Mouse (Mus musculus): ENCODE data around the gene Rpgrip1l.
A peak's percentile ranks its signal among the peaks of the same experiment; 100 is the strongest.

Rpgrip1l gene

DNA sequence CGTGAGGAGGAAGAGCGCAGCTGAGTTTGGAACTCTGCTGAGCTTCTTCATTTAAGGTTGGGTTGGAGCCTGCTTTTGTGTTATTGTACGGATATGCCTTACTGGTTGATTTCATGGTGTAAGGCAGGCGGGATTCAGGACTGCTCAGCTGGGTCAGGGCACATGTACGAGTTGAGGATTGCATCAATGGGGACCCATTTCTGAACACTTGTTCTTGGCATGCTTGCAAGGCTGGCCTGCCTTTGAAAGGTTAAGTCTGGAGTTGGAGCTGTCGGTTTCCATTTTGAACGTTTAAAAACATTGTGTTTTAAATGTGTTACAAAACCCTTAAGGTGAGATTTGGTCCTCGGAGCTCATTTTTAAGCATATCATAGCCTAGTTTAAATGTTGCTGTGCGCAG lies 16.0 kb upstream of the Rpgrip1l start:
- DNase-seq, result no peak

DNA sequence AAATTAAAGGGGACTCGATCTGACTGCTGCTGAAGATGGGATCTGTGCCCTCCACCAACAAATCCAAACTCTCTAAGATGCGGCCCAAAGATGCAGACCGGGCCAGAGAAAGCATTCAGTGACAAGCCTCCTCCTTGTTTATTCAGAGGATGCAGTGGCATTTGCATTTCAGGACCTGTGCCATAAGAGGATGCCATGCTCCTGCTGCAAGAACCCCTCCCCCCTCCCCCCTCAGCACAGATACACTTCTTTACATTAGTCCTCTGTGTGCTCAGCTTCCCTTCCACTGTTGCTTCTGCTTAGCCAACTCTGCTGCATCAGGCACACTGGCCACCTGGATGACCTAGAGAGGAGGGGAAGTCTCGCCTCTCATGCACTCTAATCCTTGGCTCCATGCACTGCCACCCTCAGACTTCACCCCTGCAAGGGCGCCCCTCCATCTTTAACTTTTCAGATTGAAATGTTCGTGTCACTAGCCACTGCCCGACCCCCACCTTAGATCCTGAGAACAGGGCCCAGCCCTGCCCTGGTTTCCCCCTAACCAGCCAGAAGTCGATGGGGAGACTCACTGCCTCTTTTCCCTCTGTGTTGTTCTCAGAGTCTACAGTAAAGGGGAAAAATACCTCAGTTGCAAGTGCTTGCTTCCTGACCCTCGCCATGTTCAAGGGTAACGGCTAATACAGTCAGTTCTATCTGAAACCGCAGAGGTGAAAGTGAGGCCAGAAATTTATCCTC lies 14.6 kb upstream of the Rpgrip1l start:
- no peak for DNase-seq

DNA sequence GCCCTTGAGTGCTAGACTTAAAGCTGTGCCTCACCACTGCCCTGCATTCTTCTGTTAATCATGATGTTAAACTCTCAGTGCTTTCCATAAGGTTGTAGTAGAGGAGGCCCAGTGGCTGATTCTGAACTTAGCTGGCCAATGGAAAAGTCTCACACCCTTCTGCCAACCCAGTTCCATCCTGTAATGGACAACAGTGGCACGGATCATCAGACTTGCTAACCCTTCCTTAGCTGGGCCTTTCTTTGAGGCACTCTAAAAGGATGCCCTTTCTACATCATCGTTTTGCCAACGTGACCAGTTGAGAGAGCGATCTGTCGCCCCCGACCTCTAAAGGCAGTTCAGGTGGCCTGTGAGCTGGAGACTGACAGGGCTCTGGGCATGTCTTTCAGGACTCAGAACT lies 13.9 kb upstream of the Rpgrip1l start:
- DNase-seq, result no peak

DNA sequence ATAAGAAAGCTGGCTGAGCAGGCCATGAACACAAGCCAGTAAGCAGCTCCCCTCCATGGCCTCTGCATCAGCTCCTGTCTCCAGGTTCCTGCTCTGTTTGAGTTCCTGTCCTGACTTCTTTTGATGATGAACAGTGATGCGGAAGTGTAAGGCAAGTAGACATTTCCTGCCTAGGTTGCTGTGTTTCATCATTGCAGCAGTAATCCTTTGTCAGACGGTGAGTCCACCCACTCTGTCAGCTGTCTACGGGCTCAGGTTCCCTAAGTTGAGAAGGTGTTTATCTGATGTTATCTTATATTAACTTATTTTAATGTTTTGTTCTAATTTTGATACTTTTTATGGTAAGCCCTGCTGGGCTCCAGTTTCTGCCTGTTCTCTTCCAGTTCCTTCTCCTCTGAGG lies 13.0 kb upstream of the Rpgrip1l start:
- DNase-seq, result no peak

DNA sequence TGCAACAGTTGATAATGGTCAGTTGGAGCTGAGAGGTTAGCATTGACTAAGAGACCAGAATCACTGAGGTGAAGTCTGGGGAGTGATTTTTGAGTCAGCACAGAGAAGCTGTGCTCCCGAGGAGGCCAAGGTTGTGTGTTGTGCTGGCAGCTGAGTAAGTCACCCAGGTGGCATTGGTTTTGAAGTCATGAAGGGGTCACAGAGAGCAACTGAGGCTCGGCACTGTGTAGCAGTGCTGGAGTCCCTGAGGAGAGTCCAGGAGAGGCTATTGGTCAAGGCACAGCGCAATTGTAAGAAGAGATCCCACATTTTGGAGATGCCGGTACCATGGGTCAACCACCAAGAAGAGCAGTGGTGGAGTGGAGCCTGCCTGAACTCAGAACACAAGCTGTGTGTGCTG lies 11.9 kb upstream of the Rpgrip1l start:
- DNase-seq, result no peak

DNA sequence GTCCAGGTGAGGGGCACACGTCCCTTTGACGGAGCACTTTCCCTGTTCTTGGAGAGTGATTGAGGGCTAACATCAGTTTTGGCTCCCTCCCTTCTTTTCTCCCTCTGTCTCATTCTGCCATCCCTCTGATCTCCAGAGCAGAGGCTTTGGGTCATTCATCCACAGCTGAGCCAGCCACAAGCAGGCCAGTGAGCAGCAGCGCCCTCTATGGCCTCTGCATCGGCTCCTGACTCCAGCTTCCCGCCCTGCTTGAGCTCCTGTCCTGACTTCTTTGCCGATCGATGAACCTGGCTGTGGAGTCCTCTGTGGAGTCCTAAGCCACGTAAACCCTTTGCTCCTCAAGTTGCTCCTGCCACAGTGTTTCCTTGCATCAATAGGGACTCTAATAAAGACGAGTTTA lies 11.2 kb upstream of the Rpgrip1l start:
- no peak for DNase-seq

DNA sequence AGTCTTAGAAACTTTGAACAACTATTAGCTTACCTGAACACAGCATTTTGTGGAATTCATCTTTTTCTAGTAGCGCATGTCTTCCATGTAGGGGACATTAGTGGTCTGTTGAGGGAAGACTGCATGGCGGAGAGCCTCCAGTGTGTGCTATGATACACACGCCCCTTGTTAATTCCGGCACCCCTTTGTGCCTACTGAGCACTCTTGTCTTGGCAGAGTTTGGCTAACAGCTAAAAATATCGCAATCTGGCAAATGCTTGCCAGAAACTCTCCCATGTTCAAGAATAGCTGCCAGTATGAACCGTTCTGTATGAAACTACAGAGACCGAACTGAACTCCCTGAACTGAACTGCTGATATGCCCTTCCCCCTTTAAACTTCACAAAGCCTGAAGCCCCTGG lies 10.4 kb upstream of the Rpgrip1l start:
- DNase-seq, result no peak

DNA sequence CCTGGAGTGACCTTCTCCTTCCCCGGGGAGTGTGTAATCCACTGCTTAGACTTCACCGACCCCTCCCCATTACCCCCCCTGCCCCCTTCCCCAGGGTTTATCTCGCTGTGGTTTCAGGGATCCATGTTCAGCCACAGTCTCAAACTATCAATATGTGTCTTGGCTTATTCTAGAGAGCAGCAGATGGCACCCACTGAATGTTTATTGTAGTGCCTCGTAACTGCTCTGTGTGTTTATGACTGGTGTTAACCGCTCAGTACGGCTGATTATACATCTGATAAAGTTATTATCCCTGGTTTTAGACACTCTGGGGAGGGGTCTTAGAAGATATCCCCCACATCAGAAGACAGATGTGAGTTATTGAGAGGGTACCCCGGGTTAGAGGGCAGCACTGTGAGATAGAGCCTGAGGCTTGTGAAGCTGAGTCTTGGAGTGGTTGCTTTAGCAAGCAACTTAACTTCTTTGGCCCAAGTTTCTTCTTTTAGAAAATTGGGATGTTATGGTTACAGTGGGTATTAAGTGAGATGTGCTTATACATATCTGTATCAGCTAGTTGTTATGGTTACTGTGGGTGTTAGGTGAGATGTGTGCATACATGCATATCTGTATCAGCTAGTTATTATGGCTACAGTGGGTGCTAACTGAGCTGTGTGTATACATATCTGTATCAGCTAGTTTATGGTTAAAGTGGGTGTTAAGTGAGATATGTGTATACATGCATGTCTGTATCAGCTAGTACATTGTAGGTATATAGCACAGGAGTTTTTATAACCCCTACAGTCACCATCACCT lies 6.1 kb upstream of the Rpgrip1l start:
- no peak for DNase-seq

DNA sequence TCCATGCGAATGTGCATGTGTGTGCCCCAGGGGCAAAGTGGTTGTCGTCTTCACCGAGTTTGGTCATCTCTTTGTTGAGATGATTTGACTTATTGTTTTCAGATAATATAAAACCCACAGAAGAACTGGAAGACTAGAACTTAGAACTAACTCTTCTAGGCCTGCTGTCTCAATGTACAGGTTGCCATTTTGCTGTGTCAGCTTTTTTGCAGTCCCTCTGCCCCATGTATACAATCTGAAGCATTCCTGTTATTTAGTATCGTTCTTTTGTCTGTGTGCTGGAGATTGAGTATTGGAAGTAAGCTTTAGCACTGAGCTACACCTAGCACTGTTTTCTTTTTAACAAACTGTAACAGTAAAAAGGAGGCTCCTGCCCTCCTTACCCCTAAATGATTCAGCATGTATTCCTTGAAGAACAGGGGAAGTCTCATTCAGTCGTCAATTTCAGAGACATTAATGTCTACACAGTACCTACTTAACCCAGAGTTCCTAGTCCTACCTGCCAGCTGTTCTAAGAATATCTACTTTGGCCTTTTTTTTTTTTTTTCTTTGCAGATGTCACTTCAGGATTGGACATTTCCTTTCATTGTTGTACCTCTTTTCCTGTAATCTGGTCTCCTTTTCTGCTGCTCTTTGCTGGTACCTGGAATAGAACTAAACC lies 4.6 kb upstream of the Rpgrip1l start:
- DNase-seq, result no peak

DNA sequence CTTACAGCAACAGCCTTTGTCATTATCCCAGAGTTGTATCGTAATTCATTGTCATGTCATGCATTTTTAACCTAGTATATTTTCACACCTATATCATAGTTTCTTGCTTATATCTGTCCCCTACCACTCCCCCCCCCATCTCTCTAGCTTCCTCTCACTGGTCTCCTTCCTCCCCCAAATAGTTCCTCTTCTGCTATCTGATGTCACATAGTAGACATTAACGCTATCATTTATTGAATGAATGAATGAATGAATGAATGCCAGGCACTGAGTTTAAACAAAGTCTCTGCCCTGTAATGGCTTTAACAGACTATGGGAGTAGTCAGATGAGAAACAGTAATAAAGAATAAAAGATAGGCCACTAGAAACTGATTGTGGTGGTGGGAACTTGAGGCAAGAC lies 720 bp downstream of the Rpgrip1l start:
- DNase-seq, result no peak

DNA sequence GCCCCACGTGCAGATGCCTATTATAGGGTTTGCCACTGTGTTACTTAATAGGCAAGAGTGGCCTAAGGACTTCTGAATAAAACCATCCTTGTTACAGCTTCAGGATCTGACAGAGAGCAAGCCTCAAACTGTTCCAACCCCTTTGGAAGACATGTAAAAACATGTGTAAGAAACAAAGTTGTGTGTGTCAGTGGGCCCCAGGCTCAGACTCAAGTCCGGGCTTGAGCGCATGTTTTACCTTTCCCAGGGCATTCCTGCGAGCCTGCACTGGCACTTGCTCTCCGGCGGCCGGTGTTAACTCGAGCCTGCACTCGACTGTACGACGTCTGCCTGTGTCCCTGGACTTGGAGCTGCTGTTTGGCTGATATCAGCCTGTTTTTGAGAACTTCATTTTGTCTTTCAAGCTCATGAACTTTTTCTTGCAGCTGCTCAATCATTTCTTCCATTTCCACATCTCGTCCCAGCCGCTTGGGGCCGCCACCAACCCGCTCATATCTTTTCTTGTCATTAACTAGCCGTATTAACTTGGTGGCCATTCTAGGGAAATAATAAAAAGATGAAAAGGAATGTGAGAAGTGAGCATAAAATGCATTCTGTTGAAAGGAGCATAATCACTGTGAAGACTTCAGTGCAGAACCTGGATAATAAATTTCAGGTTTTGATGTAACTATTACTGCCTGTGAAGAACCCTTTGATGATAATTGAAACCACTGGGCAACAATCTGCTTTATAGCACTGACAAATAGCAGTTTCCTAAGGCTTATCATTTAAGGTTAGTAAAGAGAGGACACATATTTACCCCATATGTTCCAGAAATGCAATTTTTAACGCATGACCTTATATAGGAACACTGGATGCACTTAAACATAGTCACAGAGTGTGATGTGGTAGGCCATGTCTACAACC lies 8.3 kb downstream of the Rpgrip1l start:
- no peak for DNase-seq

DNA sequence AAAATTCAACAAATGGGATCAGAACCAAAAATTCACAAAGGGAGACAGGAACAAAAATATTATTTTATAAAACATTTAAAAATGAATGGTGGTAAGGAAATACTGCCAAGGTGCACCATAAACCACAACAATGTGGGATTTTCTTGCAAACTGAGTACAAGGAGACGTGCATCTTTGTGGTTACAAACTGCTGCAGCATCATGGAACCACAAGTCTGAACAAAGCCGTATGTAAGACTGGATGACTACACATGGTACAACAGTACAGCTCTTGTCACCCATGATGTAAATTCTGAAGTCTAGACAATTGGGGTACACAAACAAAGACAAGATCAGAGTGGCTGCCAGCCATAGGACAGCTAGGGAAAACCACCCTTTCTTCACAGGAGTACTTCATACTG lies 14.4 kb downstream of the Rpgrip1l start:
- DNase-seq, result no peak

DNA sequence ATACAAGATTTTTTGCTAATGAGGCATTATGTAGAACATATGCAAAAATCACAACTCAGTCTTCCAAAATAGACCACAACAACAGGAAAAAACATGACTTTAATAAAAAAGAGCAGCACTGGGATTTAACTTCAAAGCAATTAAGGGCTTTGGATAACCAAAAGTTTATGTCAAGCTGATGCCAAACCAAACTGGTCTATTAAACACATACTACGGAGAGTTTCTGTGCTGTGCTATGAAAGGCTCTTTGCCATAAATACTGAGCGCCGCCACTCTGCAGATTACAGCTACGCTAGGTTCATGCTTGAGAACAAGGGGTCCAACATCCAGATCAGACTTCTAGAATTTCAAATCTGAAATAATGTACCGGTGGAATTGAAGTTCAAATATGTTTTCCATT lies 17.3 kb downstream of the Rpgrip1l start:
- no peak for DNase-seq

DNA sequence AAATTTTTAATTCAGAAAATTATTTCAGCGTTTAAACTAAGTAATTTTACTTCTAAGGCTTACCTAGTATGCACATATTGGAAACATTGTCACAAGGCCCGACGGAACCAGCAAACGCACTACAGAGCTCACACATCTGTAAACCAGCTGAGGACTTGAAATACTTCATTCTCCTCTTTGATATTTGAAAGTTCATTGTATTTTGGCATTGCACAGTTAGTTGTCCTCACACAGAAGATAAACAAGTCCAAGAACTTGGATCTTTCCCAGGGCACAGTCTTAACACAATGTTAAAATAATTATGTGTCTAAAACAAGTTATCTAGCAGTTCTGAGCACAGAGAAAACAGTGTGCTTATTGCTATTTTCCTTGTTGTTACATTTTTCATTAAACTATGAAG lies 22.5 kb downstream of the Rpgrip1l start:
- no peak for DNase-seq

DNA sequence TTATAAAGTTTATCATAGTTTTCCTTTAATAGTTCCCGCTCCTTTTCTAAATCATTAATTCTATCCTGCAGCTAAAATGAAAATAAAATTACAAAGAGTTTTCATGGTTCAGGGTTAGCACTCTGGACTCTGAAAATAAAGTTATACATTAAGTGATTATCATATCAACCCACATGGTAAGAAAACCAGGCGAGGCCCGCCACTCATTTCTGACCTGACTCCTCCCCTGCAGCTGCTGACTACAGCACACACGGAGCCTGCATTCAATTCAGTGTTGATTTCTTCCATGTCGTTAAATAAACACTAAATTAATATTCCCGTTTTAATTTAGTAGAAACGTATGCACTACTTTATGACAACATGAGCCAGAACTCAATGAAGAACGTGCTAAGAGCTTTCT lies 26.8 kb downstream of the Rpgrip1l start:
- DNase-seq, result no peak

DNA sequence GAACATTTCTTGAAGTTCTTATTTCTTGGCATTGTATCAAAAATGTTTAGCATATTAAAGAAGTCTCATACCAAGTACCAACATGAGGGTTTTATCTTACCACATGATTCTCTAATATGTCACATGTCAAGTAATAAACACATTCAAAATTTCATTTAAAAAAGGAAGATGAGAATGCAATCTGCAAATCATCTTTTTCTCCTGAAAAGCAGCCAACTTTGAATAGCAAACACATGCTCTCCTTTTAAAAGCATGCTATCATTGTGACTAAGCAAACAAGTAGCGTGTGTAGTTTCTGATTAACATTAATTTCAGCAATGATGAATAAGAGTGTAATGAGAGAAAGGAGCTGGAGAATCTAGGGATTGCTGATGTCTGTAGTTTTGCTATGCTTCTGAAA lies 29.2 kb downstream of the Rpgrip1l start:
- DNase-seq, result no peak

DNA sequence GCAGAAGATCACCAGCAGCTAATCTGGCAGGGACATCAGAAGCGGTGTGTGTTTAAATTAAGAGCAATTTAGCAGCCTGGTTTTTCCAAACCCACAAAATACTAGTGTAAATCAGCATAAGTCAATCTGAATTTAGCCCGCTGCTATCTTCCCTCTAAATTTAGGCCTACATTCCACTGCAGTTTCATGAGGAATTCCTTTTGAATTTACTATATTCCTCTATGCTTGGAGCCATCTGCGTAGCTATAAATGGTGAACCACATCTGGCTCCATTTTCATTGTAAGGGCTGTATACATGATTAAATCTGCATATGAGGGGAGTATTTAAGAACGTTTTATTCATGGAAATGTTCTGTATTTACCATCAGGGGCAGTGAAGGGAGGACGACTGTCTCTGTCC lies 30.4 kb downstream of the Rpgrip1l start:
- no peak for DNase-seq

DNA sequence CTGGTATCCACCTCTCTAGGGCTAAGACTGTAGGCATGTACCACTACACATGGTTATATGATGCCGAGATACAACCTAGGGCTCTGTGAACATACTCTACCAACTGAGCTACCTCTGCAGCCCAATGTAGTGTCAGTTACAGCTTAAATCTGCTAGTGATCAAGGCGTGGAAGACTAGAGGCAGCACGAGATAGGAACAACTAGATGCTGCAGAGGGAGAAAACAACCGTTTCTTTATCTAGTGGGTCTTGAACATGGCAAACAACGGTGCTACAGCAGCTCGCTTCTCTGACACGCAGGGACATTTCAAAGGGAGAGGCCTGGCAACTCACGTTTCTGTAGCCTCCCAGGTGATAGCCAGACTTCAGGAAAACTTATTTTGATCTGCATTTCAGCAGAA lies 31.5 kb downstream of the Rpgrip1l start:
- no peak for DNase-seq

DNA sequence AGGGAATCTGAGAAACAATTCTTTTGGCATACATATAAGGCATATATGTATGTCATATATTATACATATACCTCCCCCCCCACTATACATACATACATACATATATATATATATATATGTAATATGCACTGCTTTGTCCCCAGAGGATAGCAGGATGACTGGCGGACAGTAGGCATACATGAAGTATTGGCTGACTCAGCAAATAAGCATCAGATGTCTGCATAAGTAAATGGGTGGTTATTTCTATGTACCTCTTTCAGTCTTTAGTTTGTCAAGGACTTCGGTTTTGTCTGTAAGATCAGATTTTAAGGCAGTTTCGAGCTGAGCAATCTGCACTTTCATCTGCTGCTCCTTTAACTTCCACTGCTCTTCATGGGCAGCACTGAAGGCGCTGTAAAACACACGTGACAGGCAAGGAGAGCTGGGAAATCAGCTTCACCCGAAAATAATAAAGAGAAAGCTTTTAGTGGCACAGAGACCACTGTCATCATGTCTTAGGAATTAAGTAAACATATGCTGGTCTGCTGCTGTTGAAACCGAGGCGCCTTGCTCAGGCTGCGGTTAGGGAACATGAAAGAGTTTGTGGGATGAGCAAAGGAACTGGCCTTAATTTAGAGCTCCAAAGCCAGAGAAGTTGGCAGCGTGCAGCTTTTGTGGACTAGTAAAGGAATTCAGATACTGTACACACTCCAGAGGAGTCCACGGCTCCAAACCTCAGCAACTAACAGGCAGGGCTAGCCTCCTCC lies 32.4 kb downstream of the Rpgrip1l start:
- DNase-seq, result peak; percentile 48

DNA sequence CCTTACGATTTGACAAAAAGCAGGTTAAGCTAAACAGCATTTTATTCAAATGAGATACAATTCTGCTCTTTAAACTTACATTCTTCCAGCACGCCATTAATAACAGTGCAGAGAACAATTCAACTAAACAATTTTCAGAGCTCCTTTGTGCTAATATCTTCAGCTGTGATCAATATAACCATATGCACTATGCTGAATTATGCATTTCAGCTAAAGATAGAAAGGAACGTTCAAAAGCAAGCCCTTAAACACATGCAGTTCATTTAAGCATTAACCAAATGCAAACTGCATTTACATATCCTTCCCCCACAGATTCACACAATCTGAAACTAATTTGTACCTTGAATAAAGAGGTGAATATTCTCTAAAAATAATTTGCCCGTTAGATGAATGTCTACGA lies 35.0 kb downstream of the Rpgrip1l start:
- DNase-seq, result no peak

DNA sequence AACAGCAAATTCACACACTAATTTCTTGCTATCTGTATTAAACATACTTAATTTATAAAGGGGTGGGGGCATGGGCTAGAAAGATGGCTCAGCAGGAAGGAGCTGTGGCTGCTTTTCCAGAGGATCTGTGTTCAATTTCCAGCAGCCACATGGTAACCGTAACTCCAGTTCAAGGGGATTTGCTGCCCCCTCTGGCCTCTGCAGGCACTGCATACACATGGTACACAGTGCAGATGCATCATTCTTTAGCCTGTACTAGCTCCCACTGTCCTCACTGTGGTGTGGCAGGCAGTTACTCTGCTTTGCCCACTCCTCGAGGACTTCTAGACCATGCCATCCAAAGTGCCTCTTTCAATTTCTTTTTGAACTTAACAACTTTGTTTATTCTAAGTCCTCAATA lies 36.7 kb downstream of the Rpgrip1l start:
- no peak for DNase-seq

DNA sequence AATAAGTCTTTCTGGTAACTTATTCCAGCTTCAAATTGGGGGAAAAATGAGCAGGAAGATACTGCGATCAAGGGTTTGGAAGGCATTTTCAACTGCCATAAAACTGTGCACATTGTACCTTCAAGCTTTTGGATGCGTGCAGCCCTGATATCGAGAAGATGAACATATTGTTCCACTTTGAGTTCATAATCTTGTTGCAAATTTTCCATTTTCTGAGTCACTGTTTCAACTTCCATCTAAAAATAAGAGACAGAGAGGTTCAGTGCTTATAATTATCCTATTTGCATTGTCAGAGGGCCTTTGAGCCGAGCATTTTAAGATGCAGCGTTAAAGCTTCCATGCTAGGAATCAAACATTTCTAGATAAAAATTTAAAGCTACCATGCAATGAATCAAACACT lies 39.6 kb downstream of the Rpgrip1l start:
- DNase-seq, result peak; percentile 46
